Mouse (Mus musculus) G1E (cell line): ENCODE measurements at regions not wholly inside any gene's neighbourhood (a gene's known extent, or its start where the extent isn't known, plus 50 kb on each side); places are given as distances from the start of the nearest gene placed in this dataset.

Source experiments
- ATAC-seq: 2 replicates; pipeline ENCODE4 v1.8.0; 2016; ENCODE audit warnings: mild to moderate bottlenecking; ENCODE audit not compliant: insufficient number of reproducible peaks, poor library complexity, low FRiP score, severe bottlenecking; ENCODE audit errors: extremely low read depth
- DNase-seq: peaks from one replicate; pipeline ENCODE4 v3.0.0; 2012; ENCODE audit warnings: low spot score
- H3K27me3 ChIP-seq: 2 replicates; pipeline ENCODE4 v1.6.1; 2012; ENCODE audit warnings: mild to moderate bottlenecking, low read length, inconsistent platforms; ENCODE audit not compliant: insufficient read depth
- H3K36me3 ChIP-seq: replicated peaks from 2 replicates; pipeline ENCODE3; 2012; ENCODE audit warnings: mild to moderate bottlenecking, inconsistent platforms
- H3K4me1 ChIP-seq: 2 replicates; pipeline ENCODE4 v1.6.1; 2012; ENCODE audit warnings: low read depth, low read length, inconsistent platforms, mixed read lengths; ENCODE audit not compliant: insufficient read depth
- H3K4me3 ChIP-seq: 2 replicates; pipeline ENCODE4 v1.5.1; 2012; ENCODE audit warnings: low read depth, mild to moderate bottlenecking, inconsistent platforms, low read length, moderate library complexity, mixed read lengths
- H3K9me3 ChIP-seq: replicated peaks from 2 replicates; pipeline ENCODE4 v1.6.1; 2012; ENCODE audit warnings: inconsistent platforms
- CTCF ChIP-seq: IDR thresholded peaks from 2 replicates; pipeline ENCODE4 v1.5.1; 2012; ENCODE audit warnings: low read depth, low read length, inconsistent platforms, mixed read lengths
- GATA1 ChIP-seq: IDR thresholded peaks from 2 replicates; pipeline ENCODE4 v1.6.1; 2012; ENCODE audit warnings: borderline replicate concordance, low read length, inconsistent platforms, mixed read lengths
- GATA2 ChIP-seq: IDR thresholded peaks from 2 replicates; pipeline ENCODE4 v1.6.1; 2012; ENCODE audit warnings: low read depth, low read length, inconsistent platforms, borderline replicate concordance
- POLR2AphosphoS5 ChIP-seq: IDR thresholded peaks from 2 replicates; pipeline ENCODE4 v1.6.1; 2012; ENCODE audit warnings: low read depth, low read length, inconsistent platforms; ENCODE audit not compliant: insufficient replicate concordance
- TAL1 ChIP-seq: conservative IDR thresholded peaks from 2 replicates; pipeline ENCODE4 v1.6.1; 2012; ENCODE audit warnings: low read depth, low read length, inconsistent platforms, mixed read lengths

- TF ChIP-seq TAL1 (no peak), POLR2AphosphoS5 (no peak), GATA1 (no peak), CTCF (no peak), GATA2 (no peak)
- H3K4me1 ChIP-seq: no peaks in the 10 kb centered on the region
- H3K27me3 ChIP-seq: no peaks in the 10 kb centered on the region
- no peak for ATAC-seq
- peaks cover 72% of the 10 kb centered on the region for H3K9me3 ChIP-seq
- H3K36me3 ChIP-seq: no peaks in the 10 kb centered on the region
- H3K4me3 ChIP-seq: no peak overlapping the region
- no peak for DNase-seq
Measured at GRCm38 (mm10) chr12:29167922-29168321, 360.3 kb upstream of the Myt1l start.

DNA sequence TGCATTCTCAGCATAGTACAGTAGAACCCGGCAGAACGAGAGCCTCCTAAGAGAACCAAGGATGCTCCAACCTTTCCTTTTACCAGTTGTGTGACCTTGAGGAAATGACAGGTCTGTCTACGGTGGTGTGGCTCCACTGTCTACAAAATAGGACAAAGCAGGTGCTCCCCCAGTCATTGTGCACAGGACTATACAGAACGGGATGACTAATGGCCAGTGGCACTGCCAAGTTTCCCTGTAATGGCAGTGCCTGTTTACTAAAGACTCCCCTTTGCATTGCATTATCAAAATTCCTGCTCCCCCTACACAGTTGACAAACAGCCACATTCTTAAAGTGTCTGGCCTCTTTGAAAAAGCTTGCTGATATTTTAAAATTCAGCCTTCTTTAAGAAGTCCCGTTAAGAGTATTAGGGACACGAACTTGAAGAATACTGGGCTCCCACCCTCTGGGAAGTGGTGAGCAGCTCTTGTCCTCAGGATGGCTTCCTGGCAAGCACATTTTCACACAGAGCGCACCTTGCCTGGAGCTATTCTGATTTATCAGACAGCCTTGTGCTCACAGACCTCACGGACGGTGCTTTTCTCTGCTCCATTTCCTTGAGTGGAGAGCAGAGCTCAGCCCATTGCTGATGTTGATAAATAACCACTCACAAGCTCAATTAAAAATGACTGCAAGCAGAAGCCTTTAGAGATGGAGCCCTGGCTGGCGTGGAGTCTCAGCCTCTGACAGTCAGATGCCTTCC, 352.3 kb upstream of the Myt1l start:
- TF ChIP-seq GATA2 (no peak), POLR2AphosphoS5 (no peak), GATA1 (no peak), TAL1 (no peak)
- H3K4me3 ChIP-seq: no peak overlapping the region
- H3K27me3 ChIP-seq: no peaks in the 10 kb centered on the region
- DNase-seq (no peak), ATAC-seq (no peak)
- no peaks in the 10 kb centered on the region for H3K4me1 ChIP-seq
- H3K9me3 ChIP-seq: peaks cover 81% of the 10 kb centered on the region
- H3K36me3 ChIP-seq: no peaks in the 10 kb centered on the region

GRCm38 (mm10) chr12:29177145-29177544, 351.0 kb upstream of the Myt1l start:
- no peaks in the 10 kb centered on the region for H3K36me3 ChIP-seq
- no peak for ATAC-seq
- no peak for DNase-seq
- no peaks in the 10 kb centered on the region for H3K27me3 ChIP-seq
- no peak overlapping the region for H3K4me3 ChIP-seq
- H3K9me3 ChIP-seq: peaks cover 81% of the 10 kb centered on the region
- TF ChIP-seq CTCF (no peak), POLR2AphosphoS5 (no peak), GATA1 (no peak), TAL1 (no peak), GATA2 (no peak)
- H3K4me1 ChIP-seq: no peaks in the 10 kb centered on the region

DNA sequence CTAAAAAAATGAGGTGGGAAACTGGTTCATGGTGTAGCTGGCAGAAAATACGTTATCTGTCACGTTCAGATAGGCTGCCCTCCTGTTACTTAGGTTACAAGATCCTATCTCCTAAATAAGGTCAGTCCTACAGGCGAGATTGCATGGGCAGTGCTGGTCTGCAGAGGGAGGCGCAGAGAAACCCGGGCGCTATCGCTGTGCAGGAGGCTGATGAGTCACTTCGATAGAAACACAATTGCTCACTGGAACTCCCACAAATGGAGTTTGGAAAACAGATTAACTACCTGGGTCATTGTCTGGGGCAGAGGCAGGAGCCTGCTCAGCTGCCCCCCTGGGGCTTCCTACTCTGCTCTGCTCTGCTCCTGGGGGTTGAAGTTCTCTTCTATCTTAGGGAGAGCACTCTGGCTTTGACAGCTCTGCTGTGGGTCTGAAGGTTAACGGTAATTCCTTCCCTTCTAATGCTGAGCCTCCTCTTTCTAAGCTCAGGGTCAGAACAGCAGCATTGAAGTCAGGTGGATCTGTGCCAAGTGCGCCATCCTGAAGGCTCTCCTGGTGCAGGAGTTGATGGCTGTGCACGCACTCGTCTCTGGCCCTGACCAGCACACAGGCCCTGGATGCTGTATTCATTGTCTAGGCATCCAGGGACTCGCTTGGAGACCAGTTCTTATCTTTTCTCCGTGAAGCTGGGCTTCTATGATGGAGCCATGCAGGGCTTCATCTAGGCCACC, 349.9 kb upstream of the Myt1l start:
- no peak for DNase-seq
- Histone ChIP-seq H3K9me3 (peaks cover 82% of the 10 kb centered on the region), H3K4me1 (no peaks in the 10 kb centered on the region), H3K36me3 (no peaks in the 10 kb centered on the region), H3K27me3 (no peaks in the 10 kb centered on the region), H3K4me3 (no peak overlapping the region)
- ATAC-seq: no peak
- no peak for TF ChIP-seq CTCF
- TF ChIP-seq TAL1: no peak
- TF ChIP-seq POLR2AphosphoS5: no peak
- no peak for TF ChIP-seq GATA1
- no peak for TF ChIP-seq GATA2

DNA sequence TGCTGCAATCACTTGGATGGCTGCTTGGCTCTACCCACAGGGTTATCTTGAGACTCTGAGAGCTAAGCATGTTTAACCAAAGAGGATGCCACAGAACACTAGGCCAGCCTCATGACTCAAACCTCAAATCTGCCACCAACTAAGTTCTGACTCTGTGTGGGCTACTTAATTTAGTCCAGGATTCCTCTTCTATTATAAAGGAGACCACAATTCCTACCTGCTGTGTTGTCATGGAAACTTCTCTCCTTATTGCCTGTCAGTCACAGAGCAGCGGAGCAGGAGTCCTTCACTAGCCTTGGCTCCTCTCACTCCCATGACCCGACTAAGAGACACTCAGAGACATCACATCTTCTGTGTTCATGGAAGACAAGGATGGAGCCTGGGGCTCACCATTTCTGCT, 348.8 kb upstream of the Myt1l start:
- TF ChIP-seq TAL1: no peak
- no peak for TF ChIP-seq GATA1
- no peak for TF ChIP-seq CTCF
- TF ChIP-seq GATA2: no peak
- no peak for TF ChIP-seq POLR2AphosphoS5
- Histone ChIP-seq H3K4me3 (no peak overlapping the region), H3K4me1 (no peaks in the 10 kb centered on the region), H3K9me3 (peaks cover 83% of the 10 kb centered on the region), H3K36me3 (no peaks in the 10 kb centered on the region), H3K27me3 (no peaks in the 10 kb centered on the region)
- DNase-seq (no peak), ATAC-seq (no peak)

DNA sequence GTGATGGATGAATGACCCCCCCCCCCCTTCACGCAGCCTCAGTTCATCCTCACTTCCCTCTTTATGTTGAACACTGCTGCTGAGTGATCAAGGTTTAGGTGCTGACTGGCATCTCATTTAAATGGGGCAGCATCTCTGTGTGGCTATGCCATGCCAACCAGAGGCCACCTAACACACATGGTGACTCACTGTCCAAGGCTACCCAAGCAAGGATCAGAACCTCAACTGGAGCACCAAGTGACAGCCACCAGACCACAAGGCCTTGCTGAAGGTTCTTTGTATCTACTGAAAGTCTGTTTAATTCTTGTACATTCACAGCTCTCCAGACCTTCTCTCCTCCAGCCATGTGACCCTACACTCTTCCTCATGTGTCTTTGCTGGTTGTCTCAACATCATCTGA, 347.6 kb upstream of the Myt1l start:
- no peaks in the 10 kb centered on the region for H3K4me1 ChIP-seq
- no peak overlapping the region for H3K4me3 ChIP-seq
- no peaks in the 10 kb centered on the region for H3K36me3 ChIP-seq
- TF ChIP-seq GATA2: no peak
- no peak for TF ChIP-seq CTCF
- TF ChIP-seq TAL1: no peak
- no peak for TF ChIP-seq POLR2AphosphoS5
- TF ChIP-seq GATA1: no peak
- DNase-seq (no peak), ATAC-seq (no peak)
- H3K9me3 ChIP-seq: peaks cover 83% of the 10 kb centered on the region
- H3K27me3 ChIP-seq: no peaks in the 10 kb centered on the region
